Mouse (Mus musculus): Measurements from ENCODE around the gene Taar8a. TPM values are rescaled to one million over a fixed set of nuclear protein-coding genes. Genes with fewer than 3 reads are reported as not detected.
"Not testable (repeated sequence)": the region's sequence is repeated elsewhere in the genome, so short reads cannot be mapped to it uniquely, and the experiment has no call there.

The Taar8a gene
- not detected for polyA plus RNA-seq (2017; shearing (Covaris generic))

- not testable (repeated sequence) for ATAC-seq
Observed at GRCm38 (mm10) chr10:24076200-24076599, at the start of gene Taar8a. Taar8a (plus strand) TSS chr10:24076500.

GRCm38 (mm10) chr10:24026922-24027321 is 49.4 kb upstream of the Taar8a start, which contains the start of gene Taar7d:
Taar7d (plus strand) TSS chr10:24027222.
- ATAC-seq, result no peak

- no peak for ATAC-seq
Observed at GRCm38 (mm10) chr10:24031347-24031746, 45.0 kb upstream of the Taar8a start.

GRCm38 (mm10) chr10:24037314-24037713 is 39.0 kb upstream of the Taar8a start, which contains the start of gene Taar7e:
Taar7e (plus strand) TSS chr10:24037614.
- ATAC-seq, result no peak

- no peak for ATAC-seq
Observed at GRCm38 (mm10) chr10:24040120-24040869, 36.0 kb upstream of the Taar8a start.

- no peak for ATAC-seq
Observed at GRCm38 (mm10) chr10:24049210-24049609, 27.1 kb upstream of the Taar8a start, which contains the start of gene Taar7f. Taar7f (plus strand) TSS chr10:24049510.

GRCm38 (mm10) chr10:24052039-24052438 is 24.3 kb upstream of the Taar8a start:
- ATAC-seq, result no peak

- no peak for ATAC-seq
Observed at GRCm38 (mm10) chr10:24058986-24059385, 17.3 kb upstream of the Taar8a start.

- ATAC-seq, result not testable (repeated sequence)
Observed at GRCm38 (mm10) chr10:24074751-24075150, 1.5 kb upstream of the Taar8a start.

- ATAC-seq, result no peak
Observed at GRCm38 (mm10) chr10:24080166-24080565, 3.9 kb downstream of the Taar8a start.

GRCm38 (mm10) chr10:24085936-24086335 is 9.6 kb downstream of the Taar8a start:
- no peak for ATAC-seq

- no peak for ATAC-seq
Observed at GRCm38 (mm10) chr10:24086555-24086954, 10.3 kb downstream of the Taar8a start.

- ATAC-seq, result no peak
Observed at GRCm38 (mm10) chr10:24087168-24087567, 10.9 kb downstream of the Taar8a start.

- no peak for ATAC-seq
Observed at GRCm38 (mm10) chr10:24092194-24092593, 15.9 kb downstream of the Taar8a start, which contains the start of gene Taar8b. Taar8b (minus strand) TSS chr10:24092294.

- not testable (repeated sequence) for ATAC-seq
Observed at GRCm38 (mm10) chr10:24097010-24097409, 20.7 kb downstream of the Taar8a start.

GRCm38 (mm10) chr10:24101812-24102211 is 25.5 kb downstream of the Taar8a start, which contains the start of gene Taar8c:
Taar8c (minus strand) TSS chr10:24101912.
- not testable (repeated sequence) for ATAC-seq

- not testable (repeated sequence) for ATAC-seq
Observed at GRCm38 (mm10) chr10:24103299-24103698, 27.0 kb downstream of the Taar8a start.

- no peak for ATAC-seq
Observed at GRCm38 (mm10) chr10:24107747-24108146, 31.4 kb downstream of the Taar8a start.

- no peak for ATAC-seq
Observed at GRCm38 (mm10) chr10:24108236-24108635, 31.9 kb downstream of the Taar8a start.

GRCm38 (mm10) chr10:24109434-24109833 is 33.1 kb downstream of the Taar8a start, which contains the start of gene Taar9:
Taar9 (minus strand) TSS chr10:24109534.
- ATAC-seq, result not testable (repeated sequence)

GRCm38 (mm10) chr10:24111116-24111778 is 34.9 kb downstream of the Taar8a start:
- no peak for ATAC-seq

Data from inflammation-experienced regulatory T-cells, adult 6 months (primary cell).